17 mouse cellular contexts compared by ENCODE assay signal in genomic region chr6:16931059-16931458, GRCm38 (mm10). TPM values are rescaled to one million over a fixed set of nuclear protein-coding genes. Genes with fewer than 3 reads are reported as not detected.
"Had no signal": no experiment of that assay in that cellular context is flagged by ENCODE, and none has a peak within 500 bp of the region (broad histone marks: within the 10 kb centered on the region; RNA-seq: fewer than 3 reads in every experiment).

No protein-coding gene starts in this region.

- H3K4me2 ChIP-seq: neural tube, embryonic 12.5 days; neural tube, embryonic 13.5 days; neural tube, embryonic 15.5 days; stomach, embryonic 15.5 days had no signal

- DNase-seq: retina, postnatal 1 day; right cerebral cortex, adult 18-20 months; right cerebral cortex, postnatal 14 days; right cerebral cortex, postnatal 25 days; right cerebral cortex, postnatal 4 days; spleen, adult 18-20 months; thymus, adult 2 months; thymus, postnatal 14 days; thymus, postnatal 25 days; thymus, postnatal 36 days; thymus, postnatal 4 days had no signal

- H3K36me3 ChIP-seq: neural tube, embryonic 12.5 days; neural tube, embryonic 13.5 days; neural tube, embryonic 15.5 days; stomach, embryonic 15.5 days had no signal

- H3K27ac ChIP-seq: neural tube, embryonic 12.5 days; neural tube, embryonic 13.5 days; neural tube, embryonic 15.5 days; stomach, embryonic 15.5 days; stomach, postnatal 0 days had no signal

- H3K27me3 ChIP-seq: neural tube, embryonic 12.5 days; neural tube, embryonic 13.5 days; neural tube, embryonic 15.5 days; stomach, embryonic 15.5 days had no signal

- H3K4me3 ChIP-seq: neural tube, embryonic 12.5 days; neural tube, embryonic 13.5 days; neural tube, embryonic 15.5 days; stomach, embryonic 15.5 days had no signal

- H3K9me3 ChIP-seq: neural tube, embryonic 12.5 days; neural tube, embryonic 13.5 days; neural tube, embryonic 15.5 days; stomach, embryonic 15.5 days had no signal

- H3K9ac ChIP-seq: neural tube, embryonic 12.5 days; neural tube, embryonic 13.5 days; neural tube, embryonic 15.5 days; stomach, embryonic 15.5 days had no signal

- H3K4me1 ChIP-seq: neural tube, embryonic 12.5 days; neural tube, embryonic 13.5 days; neural tube, embryonic 15.5 days; stomach, embryonic 15.5 days had no signal

RNA-seq across cellular contexts. Expression of gene Tfec, which starts 32.8 kb away (rescaled TPM):
- polyA plus RNA-seq: testis, adult 2 months had no signal
